Mouse (Mus musculus) T-helper 17 cell (primary cell): Measurements from ENCODE around the gene Slc44a1.

Source experiments
- in situ Hi-C, 2 experiments: fragments of 300-600 bp; cut with MboI, MseI; formaldehyde crosslinking; loops; 1 replicate in 1 of 2; 2 replicates in 1 of 2; pipeline ENCODE4 v1.15.1; 2025; ENCODE audit warnings: high pct_unique_total_duplicates in 2 of 2

The Slc44a1 gene

GRCm38 (mm10) chr4:53525994-53526393, 85.8 kb downstream of the Slc44a1 start:
- in situ Hi-C loops, result no loop called here

GRCm38 (mm10) chr4:53526446-53526845, 86.2 kb downstream of the Slc44a1 start:
- in situ Hi-C loops, result no loop called here

- in situ Hi-C loops, result no loop called here
These were observed 95.6 kb downstream of the Slc44a1 start for GRCm38 (mm10) chr4:53535795-53536194.

- in situ Hi-C loops, result no loop called here
These were observed 96.9 kb downstream of the Slc44a1 start for GRCm38 (mm10) chr4:53537101-53537500.

DNA sequence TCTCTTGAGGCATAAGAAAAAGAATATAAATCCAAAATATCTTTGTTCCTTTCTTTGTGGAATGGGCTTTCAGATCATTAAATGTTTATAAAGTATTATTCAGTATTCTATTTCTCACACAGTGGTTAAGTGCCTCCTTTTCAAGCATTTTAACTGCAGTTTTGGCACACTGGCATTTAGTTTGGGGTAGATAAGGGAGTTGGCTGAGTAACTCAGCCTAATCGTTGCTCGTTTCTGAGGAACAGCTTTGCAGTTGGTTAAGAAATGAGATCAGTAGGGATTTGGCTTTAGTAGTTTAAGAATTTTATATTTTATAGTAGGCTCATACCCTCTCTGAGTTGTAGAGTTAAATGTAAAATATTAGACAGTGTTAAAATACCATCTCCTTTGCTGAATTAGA, 97.3 kb downstream of the Slc44a1 start:
- in situ Hi-C loops, result no loop called here

- in situ Hi-C loops, result no loop called here
These were observed 98.4 kb downstream of the Slc44a1 start for GRCm38 (mm10) chr4:53538600-53538999.

DNA sequence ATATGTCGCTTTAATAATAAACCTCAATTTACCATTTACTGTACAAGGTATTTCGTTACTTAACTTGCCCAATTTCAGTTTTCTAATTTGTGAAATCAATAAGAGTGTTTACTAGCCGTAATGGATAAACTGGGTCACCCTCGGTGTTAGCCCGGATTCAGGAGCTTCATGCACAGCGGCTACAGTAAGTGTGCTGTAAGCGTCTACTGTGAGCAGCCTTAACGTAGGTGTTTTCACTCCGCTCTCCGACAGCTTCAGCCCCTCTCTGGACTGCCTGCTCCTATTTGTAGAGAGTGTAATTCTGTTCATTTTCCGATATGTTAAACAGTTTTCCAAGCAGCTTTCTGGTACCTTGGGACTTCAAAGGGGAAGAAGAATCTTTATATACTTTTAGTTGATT, 99.7 kb downstream of the Slc44a1 start:
- in situ Hi-C loops, result no loop called here

DNA sequence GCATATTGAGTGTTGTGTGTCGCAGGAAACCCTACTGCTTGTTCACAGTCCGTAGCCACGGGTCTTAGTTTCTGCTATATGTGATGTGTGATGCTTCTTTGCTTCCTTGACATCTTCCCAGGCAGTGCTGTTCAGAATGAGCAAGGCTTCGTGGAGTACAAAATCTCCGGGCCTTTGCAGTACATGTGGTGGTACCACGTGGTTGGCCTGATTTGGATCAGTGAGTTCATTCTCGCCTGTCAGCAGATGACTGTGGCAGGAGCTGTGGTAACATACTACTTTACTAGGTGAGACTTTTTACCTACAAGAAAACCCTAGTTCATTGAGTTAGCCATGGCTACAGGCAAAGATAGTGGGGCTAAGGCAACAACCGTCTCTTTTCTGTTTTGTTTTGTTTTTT, 103.2 kb downstream of the Slc44a1 start:
- in situ Hi-C loops, result no loop called here

GRCm38 (mm10) chr4:53544889-53545288, 104.7 kb downstream of the Slc44a1 start:
- in situ Hi-C loops, result no loop called here

GRCm38 (mm10) chr4:53547381-53547780, 107.2 kb downstream of the Slc44a1 start:
- in situ Hi-C loops, result no loop called here

DNA sequence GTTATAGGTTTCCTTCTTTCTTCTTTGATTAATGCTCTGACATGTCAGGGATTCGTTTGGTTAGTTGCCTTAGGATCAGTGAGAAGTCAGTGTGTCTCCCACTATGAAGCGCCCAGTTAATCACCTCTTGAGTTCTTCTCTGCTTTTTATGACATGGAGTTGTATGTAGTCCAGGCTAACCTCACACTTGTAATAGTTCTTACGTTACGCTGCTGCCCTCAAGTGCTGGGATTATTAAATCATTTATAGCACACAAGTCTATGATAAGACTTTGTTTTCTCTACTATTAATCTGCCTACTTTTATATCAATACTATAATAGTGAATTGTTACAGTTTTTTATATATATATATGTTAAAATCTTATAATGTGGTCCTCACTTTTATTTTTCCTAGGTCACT, 109.2 kb downstream of the Slc44a1 start:
- in situ Hi-C loops, result no loop called here

GRCm38 (mm10) chr4:53564618-53565017, 124.4 kb downstream of the Slc44a1 start:
- in situ Hi-C loops, result loop anchor here in 1 of 2 experiments (25.0 kb wide), 1 partner anchor 1777 kb away; no protein-coding TSS in a partner anchor

GRCm38 (mm10) chr4:53567065-53567464, 126.9 kb downstream of the Slc44a1 start:
- in situ Hi-C loops, result loop anchor here in 1 of 2 experiments (25.0 kb wide), 1 partner anchor 1780 kb away; no protein-coding TSS in a partner anchor

- in situ Hi-C loops, result loop anchor here in 1 of 2 experiments (25.0 kb wide), 1 partner anchor 438 kb away; no protein-coding TSS in a partner anchor
These were observed 135.3 kb downstream of the Slc44a1 start for GRCm38 (mm10) chr4:53575558-53575957.

DNA sequence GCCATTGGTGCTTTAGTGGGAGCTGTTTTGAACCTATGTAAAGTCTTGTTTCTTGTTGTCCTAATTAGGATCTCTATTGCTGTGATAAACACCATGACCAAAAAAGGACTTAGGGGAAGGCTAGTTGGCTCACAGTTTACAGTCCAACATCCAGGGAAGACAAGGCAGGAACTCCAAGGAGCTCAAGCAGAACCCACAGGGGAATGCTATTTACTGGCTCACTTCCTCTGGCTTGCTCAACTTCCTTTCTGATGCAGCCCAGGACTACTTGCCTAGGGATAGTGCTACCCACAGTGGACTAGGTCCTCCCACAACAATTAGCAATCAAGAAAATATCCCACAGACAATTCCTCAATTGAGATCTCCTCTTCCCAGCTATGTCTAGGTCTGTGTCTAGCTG, 147.5 kb downstream of the Slc44a1 start:
- in situ Hi-C loops, result loop anchor here in 1 of 2 experiments (25.0 kb wide), 1 partner anchor 450 kb away; no protein-coding TSS in a partner anchor

DNA sequence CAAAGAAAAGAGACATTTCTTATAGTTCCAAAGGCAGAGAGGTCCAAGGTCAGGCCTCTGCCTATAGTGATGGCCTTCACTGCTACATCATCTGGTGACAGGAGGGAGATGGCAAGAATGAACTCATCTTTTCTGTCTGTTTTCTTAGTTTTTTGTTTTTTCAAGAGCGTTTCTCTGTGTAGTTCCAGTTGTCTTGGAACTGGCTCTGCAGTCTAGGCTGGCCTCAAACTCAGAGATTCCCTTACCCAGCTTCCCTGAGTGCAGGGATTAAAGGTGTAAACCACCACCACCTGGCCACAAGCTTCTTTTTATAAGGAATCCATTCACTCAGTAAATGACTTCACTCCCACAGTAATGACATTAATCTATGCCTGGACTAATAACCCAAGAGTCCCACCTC, 148.7 kb downstream of the Slc44a1 start:
- in situ Hi-C loops, result loop anchor here in 1 of 2 experiments (25.0 kb wide), 1 partner anchor 452 kb away; no protein-coding TSS in a partner anchor

- in situ Hi-C loops, result loop anchor here in 1 of 2 experiments (25.0 kb wide), 1 partner anchor 452 kb away; no protein-coding TSS in a partner anchor
These were observed 149.3 kb downstream of the Slc44a1 start for GRCm38 (mm10) chr4:53589466-53589865.

DNA sequence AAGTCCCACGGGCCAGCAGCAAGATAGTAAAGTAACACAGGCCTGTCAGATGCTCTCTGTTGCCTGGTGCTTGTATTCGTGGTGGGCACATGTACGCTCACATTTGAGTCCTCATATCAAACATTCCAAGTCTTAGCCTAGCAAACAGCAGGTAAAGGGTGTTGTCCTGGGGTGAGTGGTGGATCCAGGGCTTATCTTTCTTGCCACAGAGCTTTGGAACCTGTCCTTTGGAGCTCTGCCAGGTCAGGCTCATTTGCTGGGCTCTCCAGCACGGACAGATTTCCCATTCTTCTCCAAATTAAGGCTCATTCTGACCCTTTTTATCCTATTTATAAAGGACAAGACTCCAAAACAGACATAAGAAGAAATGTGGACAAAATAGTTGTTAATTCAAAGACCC, 149.9 kb downstream of the Slc44a1 start:
- in situ Hi-C loops, result loop anchor here (5.0 to 25.0 kb wide), 3 partner anchors 93 to 1155 kb away; no protein-coding TSS in a partner anchor

- in situ Hi-C loops, result loop anchor here (5.0 to 25.0 kb wide), 3 partner anchors 94 to 1154 kb away; no protein-coding TSS in a partner anchor
These were observed 150.7 kb downstream of the Slc44a1 start for GRCm38 (mm10) chr4:53590691-53591447.

GRCm38 (mm10) chr4:53591536-53591935, 151.3 kb downstream of the Slc44a1 start:
- in situ Hi-C loops, result loop anchor here (5.0 to 25.0 kb wide), 3 partner anchors 94 to 1153 kb away; no protein-coding TSS in a partner anchor

GRCm38 (mm10) chr4:53591941-53592340, 151.7 kb downstream of the Slc44a1 start:
- in situ Hi-C loops, result loop anchor here (5.0 to 25.0 kb wide), 3 partner anchors 95 to 1153 kb away; no protein-coding TSS in a partner anchor

GRCm38 (mm10) chr4:53592386-53592785, 152.2 kb downstream of the Slc44a1 start:
- in situ Hi-C loops, result loop anchor here (5.0 to 25.0 kb wide), 3 partner anchors 95 to 1152 kb away; no protein-coding TSS in a partner anchor
